Mouse (Mus musculus) hindbrain, postnatal 0 days (tissue): ENCODE data around the gene Tex26. TPM values are rescaled to one million over a fixed set of nuclear protein-coding genes. Genes with fewer than 3 reads are reported as not detected.

Experiments
- ATAC-seq: fragments of 200-750 bp; cut with Nextera tagmentation; 2 replicates; pipeline ENCODE4 v1.8.0; 2017; ENCODE audit warnings: mild to moderate bottlenecking, moderate TSS enrichment, moderate library complexity
- DNase-seq: peaks from one replicate; pipeline ENCODE4 v3.0.0-alpha.2; 2015; ENCODE audit warnings: low spot score
- H3K27ac ChIP-seq: fragments of 300-500 bp; sonication (generic); 2 replicates; pipeline ENCODE4 v1.5.1; 2014; ENCODE audit warnings: mild to moderate bottlenecking
- H3K27me3 ChIP-seq: fragments of 300-500 bp; sonication (generic); 2 replicates; pipeline ENCODE4 v1.6.1; 2014; ENCODE audit warnings: low read length, mixed read lengths; ENCODE audit not compliant: insufficient read depth
- H3K36me3 ChIP-seq: fragments of 300-500 bp; sonication (generic); 2 replicates; pipeline ENCODE4 v1.6.1; 2014; ENCODE audit warnings: low read length, mixed read lengths; ENCODE audit not compliant: insufficient read depth
- H3K4me1 ChIP-seq: fragments of 300-500 bp; sonication (generic); 2 replicates; pipeline ENCODE4 v1.6.1; 2014; ENCODE audit warnings: antibody characterized with exemption, low read length, mixed read lengths; ENCODE audit not compliant: insufficient read depth
- H3K4me2 ChIP-seq: fragments of 300-500 bp; sonication (generic); 2 replicates; pipeline ENCODE4 v1.6.1; 2014; ENCODE audit warnings: low read depth, mild to moderate bottlenecking, low read length, moderate library complexity, mixed read lengths
- H3K4me3 ChIP-seq: fragments of 300-500 bp; sonication (generic); 2 replicates; pipeline ENCODE4 v1.5.1; 2014; ENCODE audit warnings: low read length
- H3K9ac ChIP-seq: fragments of 300-500 bp; sonication (generic); replicated peaks from 2 replicates; pipeline ENCODE4 v1.6.1; 2014; ENCODE audit warnings: mild to moderate bottlenecking, low read length, moderate library complexity, mixed read lengths
- H3K9me3 ChIP-seq: fragments of 300-500 bp; sonication (generic); 2 replicates; pipeline ENCODE4 v1.6.1; 2016; ENCODE audit warnings: low read length, mixed read lengths
- CTCF ChIP-seq: IDR thresholded peaks from 2 replicates; pipeline ENCODE4 v1.5.1; 2016; ENCODE audit warnings: antibody characterized with exemption, control low read depth, low read depth
- WGBS: fragments of 180-500 bp; shearing (Covaris S2); extraction: QIAGEN DNeasy Blood & Tissue Kit; methylation state at CpG from one replicate; pipeline ENCODE4 v1.1.7; 2014; 5-methylcytosine and 5-hydroxymethylcytosine counted together
- polyA plus RNA-seq: library from polyadenylated mRNA; unstranded; fragments of >200 nt; fragmentation: Nextera tagmentation; extraction: Ambion mirVana; gene quantifications from 2 replicates; pipeline ENCODE4 v1.2.1, GENCODE M21; 2015
- total RNA-seq: library from RNA; depleted of rRNA; stranded (reverse); fragments of >200 nt; gene quantifications from 2 replicates; pipeline ENCODE4 v1.2.3, GENCODE M21; 2014

Gene Tex26
- total and polyA plus RNA-seq, 2 experiments from 2014 or later: 0.31 to 1.6 TPM

DNA sequence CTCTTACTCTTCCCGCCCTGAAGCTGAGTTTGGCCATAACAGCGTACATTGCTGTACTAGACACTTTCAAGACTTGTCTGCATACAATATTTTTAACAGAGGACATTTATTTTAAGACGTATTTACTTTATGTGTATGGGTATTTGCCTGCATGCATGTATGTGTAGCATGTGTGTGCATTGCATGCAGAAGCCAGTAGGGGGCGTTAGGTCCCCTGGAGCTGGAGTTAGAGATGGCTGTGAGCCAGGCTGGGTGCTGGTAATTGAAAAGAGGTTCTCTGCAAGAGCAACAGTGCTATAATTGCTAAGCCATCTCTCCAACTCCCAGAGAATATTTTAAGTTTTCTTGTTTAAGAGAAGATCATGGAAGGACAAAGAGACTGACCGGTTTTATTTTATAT lies 34.8 kb upstream of the Tex26 start:
- Histone ChIP-seq H3K4me2 (no peak overlapping the region), H3K4me1 (no peaks in the 10 kb centered on the region), H3K27ac (no peak overlapping the region), H3K36me3 (no peaks in the 10 kb centered on the region), H3K4me3 (no peak overlapping the region), H3K27me3 (no peaks in the 10 kb centered on the region), H3K9me3 (no peaks in the 10 kb centered on the region), H3K9ac (no peak overlapping the region)
- no peak for ATAC-seq
- no peak for DNase-seq
- 0 out of 2 replicates have a peak, but pooled peaks have one; percentile 9 for TF ChIP-seq CTCF
- 82% methylated on average over 5 of the region's 5 CpGs for WGBS

DNA sequence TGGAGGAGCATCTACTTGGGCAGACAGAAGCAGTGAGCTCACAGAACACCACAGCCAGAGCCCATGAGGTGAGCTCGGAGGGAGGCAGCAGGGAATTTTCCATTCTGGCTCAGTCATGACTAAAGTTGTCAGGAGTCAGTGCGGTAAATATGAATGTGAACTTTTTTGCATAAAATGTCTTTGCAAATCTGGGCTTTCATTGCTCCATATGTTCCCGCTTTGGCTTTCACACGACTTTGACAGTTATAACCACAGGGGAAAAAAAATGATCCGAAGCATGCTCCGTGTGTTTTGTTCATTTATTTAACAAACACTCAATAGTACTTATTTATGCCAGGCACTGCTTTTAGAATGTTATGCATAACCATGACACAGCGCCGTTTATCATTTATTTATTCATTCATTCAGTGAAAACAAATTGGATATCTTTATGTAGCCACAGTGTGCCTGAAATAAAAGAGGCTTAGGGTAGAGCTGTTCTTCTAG lies 32.6 kb upstream of the Tex26 start:
- Histone ChIP-seq H3K4me2 (no peak overlapping the region), H3K9ac (no peak overlapping the region), H3K4me3 (no peak overlapping the region), H3K36me3 (no peaks in the 10 kb centered on the region), H3K4me1 (peaks cover 3% of the 10 kb centered on the region), H3K27ac (no peak overlapping the region), H3K27me3 (no peaks in the 10 kb centered on the region), H3K9me3 (no peaks in the 10 kb centered on the region)
- DNase-seq: no peak
- no peak for ATAC-seq
- TF ChIP-seq CTCF: no peak
- 63% methylated on average over 8 of the region's 8 CpGs for WGBS

DNA sequence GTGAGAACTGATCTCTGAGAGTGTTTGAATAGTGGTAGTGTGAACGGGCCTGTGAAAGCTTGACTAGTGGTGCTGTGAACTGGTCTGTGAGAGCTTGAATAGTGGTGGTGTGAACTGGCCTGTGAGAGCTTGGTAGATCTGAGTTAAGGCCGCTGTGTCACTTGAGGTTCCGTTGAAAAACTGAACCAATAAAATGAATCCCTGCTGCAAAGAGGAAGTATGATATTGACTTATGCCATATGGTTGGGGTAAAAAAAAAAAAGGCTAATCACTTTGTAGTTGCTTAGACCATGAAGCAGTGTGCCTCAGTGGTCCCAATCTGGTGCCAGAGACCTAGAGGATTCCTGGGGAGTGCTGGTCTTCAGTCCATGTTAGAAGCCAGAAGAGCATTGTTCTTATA lies 30.0 kb upstream of the Tex26 start:
- Histone ChIP-seq H3K4me2 (no peak overlapping the region), H3K36me3 (no peaks in the 10 kb centered on the region), H3K27me3 (no peaks in the 10 kb centered on the region), H3K4me1 (peaks cover 15% of the 10 kb centered on the region), H3K9ac (no peak overlapping the region), H3K4me3 (no peak overlapping the region), H3K27ac (no peak overlapping the region), H3K9me3 (no peaks in the 10 kb centered on the region)
- DNase-seq: no peak
- no peak for ATAC-seq
- WGBS: 98% methylated on average over 3 of the region's 3 CpGs
- TF ChIP-seq CTCF: no peak

DNA sequence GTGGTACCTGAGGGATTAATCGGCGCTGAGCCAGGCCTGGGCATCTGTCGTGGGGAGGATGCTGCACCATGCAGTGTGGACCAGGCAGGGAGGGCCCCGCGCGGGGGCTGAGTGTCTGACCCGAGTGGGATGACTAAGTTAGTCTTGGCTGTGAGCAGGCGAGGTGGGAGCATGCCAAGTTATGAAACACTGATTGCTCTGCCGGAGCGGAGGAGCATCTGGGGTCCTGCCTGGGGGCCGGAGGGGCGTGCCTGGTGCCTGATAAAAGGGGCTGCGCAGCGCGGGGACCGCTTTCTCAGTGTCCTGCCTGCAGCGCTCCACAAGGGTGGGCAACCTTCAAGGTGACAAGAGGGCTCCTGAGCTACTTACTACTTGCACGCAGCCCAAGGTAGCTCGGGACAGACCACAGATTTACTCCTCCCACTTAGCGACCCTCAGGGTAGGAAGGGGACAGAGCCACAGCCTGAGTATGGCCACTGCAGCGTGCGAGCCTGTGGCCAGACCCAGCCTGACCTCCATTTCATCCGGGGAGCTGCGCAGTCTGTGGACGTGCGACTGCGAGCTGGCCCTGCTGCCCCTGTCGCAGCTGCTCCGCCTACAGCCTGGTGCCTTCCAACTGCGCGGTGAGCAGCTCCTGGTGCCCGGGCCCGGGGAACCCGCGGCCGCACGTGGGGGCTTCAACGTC lies 27.8 kb upstream of the Tex26 start, which contains the start of gene Medag:
TSS of gene Medag (plus strand) at position 241 of the 685 bp plus-strand sequence.
- H3K4me1 ChIP-seq: peaks cover 15% of the 10 kb centered on the region
- no peaks in the 10 kb centered on the region for H3K9me3 ChIP-seq
- no peaks in the 10 kb centered on the region for H3K27me3 ChIP-seq
- ATAC-seq (peak; percentile 74), DNase-seq (peak; percentile 72)
- H3K4me3 ChIP-seq: peak within 1 kb of the TSS; percentile 29
- H3K27ac ChIP-seq: peak within 1 kb of the TSS; percentile 82
- TF ChIP-seq CTCF: no peak
- 5% methylated on average over 38 of the region's 38 CpGs for WGBS
- H3K36me3 ChIP-seq: no peaks in the 10 kb centered on the region
- H3K9ac ChIP-seq: peak within 1 kb of the TSS; percentile 40; the same call in 1 of the 2 replicates
- H3K4me2 ChIP-seq: peak within 1 kb of the TSS; percentile 56

DNA sequence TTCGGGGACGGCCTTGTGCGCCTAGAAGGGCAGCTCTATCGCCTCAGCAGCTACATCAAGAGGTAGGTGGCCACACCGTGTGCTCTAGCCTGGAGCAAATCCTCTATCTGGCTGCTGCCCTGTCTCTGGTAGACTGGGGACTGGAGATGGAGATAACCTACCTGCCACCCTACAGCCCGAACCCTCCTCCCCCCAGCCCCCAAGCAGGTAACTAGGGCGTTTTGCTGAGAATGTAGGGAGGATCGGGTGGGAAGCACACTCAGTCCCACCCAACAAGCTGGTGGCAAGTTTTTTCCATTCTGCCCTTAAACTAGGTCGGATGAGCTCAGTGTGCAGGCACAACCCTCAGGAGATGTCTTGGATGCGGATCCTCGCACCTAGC lies 27.3 kb upstream of the Tex26 start:
- Histone ChIP-seq H3K4me3 (peak overlapping the region; percentile 29), H3K27me3 (no peaks in the 10 kb centered on the region), H3K9me3 (no peaks in the 10 kb centered on the region), H3K4me1 (peaks cover 15% of the 10 kb centered on the region), H3K9ac (peak overlapping the region; percentile 40; the same call in 1 of the 2 replicates), H3K4me2 (peak overlapping the region; percentile 56), H3K27ac (peak overlapping the region; percentile 82), H3K36me3 (no peaks in the 10 kb centered on the region)
- DNase-seq (no peak), ATAC-seq (peak; percentile 22)
- 29% methylated on average over 11 of the region's 11 CpGs for WGBS
- TF ChIP-seq CTCF: no peak

DNA sequence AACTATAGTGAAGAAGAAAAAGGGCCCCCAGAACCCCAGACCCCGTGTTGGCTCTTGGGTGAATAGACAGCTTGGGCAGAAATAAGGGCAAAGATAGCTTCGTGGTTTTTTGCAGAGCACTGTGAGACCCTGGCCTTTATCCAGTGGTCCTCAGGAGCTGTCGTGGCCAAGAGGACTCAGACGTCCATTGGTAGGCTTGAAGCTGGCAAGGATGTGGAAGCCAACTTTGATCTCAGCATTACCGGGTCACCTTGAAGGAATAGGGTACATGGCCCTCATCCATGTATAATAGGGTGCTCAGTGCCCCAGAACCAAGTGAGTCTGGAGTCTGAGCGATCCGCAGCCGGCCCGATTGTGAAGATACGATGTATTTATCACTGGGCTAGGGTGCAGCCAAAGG lies 26.8 kb upstream of the Tex26 start:
- peak overlapping the region; percentile 56 for H3K4me2 ChIP-seq
- H3K4me1 ChIP-seq: peaks cover 15% of the 10 kb centered on the region
- H3K9ac ChIP-seq: no peak overlapping the region; the same call in 1 of the 2 replicates
- no peak for TF ChIP-seq CTCF
- H3K9me3 ChIP-seq: no peaks in the 10 kb centered on the region
- DNase-seq (no peak), ATAC-seq (no peak)
- peak overlapping the region; percentile 82; the same call in 1 of the 2 replicates for H3K27ac ChIP-seq
- peak overlapping the region; percentile 29 for H3K4me3 ChIP-seq
- no peaks in the 10 kb centered on the region for H3K27me3 ChIP-seq
- WGBS: 71% methylated on average over 10 of the region's 10 CpGs
- H3K36me3 ChIP-seq: no peaks in the 10 kb centered on the region
